Mouse (Mus musculus) ovary, adult 18-20 months (tissue): ENCODE results near the gene Zbtb2.

Experiments
- DNase-seq: peaks from one replicate; pipeline ENCODE4 v3.0.0; 2022; ENCODE audit warnings: low spot score, mixed read lengths

Gene Zbtb2

GRCm38 (mm10) chr10:4334039-4334683 lies 53.7 kb downstream of the Zbtb2 start:
- DNase-seq, result peak; percentile 80

GRCm38 (mm10) chr10:4333319-4333718 lies 54.6 kb downstream of the Zbtb2 start:
- DNase-seq, result no peak

- no peak for DNase-seq
Observed at GRCm38 (mm10) chr10:4332228-4332979, 55.5 kb downstream of the Zbtb2 start.

- no peak for DNase-seq
Observed at GRCm38 (mm10) chr10:4327716-4328115, 60.2 kb downstream of the Zbtb2 start.

- no peak for DNase-seq
Observed at GRCm38 (mm10) chr10:4325562-4325961, 62.3 kb downstream of the Zbtb2 start.

- DNase-seq, result no peak
Observed at GRCm38 (mm10) chr10:4323885-4324284, 64.0 kb downstream of the Zbtb2 start.
